Mouse (Mus musculus) right cerebral cortex, postnatal 25 days (tissue): ENCODE results near the gene Filip1l.

Experiments used
- DNase-seq: peaks from one replicate; pipeline ENCODE4 v3.0.0; 2022

The Filip1l gene

DNA sequence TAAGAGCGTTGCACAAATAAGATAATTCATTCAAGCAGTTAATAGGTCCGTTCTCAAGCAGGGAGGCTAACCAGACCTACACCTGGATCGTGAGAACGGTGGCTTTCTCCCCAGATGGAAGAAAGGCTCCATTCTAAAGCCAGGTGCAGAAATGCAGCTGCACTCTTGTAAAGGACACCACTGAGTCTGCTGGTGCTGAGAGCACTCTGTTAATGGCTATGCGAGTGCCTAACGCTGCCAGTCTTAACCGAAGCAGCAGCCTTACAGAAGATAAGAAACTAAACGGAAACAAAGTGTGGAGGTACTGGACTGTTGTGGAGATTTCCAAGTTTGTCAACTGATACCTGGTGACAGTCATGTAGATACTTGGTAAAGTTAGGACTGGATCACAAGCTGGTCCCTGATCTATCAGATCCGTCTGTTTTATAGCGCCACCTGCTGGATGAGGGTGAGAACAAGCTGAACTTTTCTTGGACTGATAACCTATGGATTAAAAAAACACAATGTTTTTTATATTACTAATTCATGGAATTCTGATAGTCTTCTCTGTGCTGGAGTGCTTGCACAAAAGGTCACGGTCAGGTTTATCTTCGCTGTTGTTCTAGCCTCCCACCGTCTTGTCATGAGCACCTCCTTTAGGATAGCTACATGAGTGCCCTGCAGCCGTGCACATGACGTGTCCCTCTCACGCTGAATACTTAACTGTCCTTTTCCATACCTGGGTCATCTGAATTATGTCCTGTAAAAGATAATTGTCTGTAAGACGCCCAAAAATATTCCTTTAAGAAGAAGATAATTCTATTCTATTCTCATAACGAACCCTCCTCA lies 45.7 kb downstream of the Filip1l start:
- peak; percentile 48 for DNase-seq

DNA sequence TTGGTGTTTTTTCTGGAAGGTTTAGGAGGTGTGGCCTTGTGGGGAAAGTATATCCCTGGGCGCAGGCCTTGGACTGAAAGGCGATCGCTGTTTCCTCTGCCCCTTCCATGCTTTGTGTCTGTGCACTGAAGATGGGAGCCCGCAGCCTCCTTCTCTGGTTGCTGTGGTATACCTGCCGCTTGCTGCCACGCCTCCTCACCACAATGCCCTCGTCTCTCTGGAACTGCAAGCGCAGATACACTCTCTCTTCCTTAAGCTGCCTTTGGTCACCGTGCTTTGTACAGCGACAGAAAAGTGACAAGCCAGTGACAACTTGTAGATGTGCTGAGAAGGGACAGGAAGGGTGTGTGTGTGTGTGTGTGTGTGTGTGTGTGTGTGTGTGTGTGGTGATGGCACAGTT lies 46.7 kb downstream of the Filip1l start:
- no peak for DNase-seq

DNA sequence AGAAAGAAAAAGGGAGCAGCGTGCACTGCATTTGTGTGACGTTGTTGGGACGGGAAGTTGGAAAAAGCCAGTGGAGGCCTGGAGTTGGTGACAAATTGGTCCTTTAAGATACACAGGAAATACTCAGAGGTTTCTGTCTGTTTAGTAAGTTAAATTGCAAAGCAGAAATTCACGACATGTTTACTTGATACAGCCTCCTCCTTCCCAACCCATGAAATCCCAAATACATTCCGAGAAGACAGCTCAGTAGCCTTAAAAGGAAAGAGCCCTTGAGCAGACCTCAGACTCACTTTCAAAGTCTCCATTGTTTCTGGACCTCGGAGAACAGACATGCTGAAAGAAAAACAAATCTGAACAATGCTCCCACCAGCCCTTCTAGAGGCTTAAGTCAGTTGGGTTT lies 48.8 kb downstream of the Filip1l start:
- DNase-seq = no peak

DNA sequence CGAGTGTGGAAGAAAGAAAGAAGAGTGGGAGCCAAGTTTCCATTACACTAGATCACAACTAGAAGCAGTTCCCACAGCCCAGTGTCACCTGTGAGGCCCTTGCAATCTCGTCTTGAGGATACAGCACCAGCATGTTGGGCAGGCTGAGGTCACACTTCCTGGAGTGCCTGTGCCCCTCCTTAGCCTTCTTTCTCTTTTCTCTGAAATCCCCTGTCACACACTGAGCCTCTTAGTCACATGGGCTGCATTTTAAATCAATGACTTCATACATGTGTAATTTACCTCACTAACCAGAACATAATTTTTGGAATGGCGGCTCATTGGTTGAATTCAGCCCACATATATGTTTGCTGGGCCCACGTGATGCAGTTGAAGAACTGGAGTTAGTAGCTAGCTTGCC lies 50.0 kb downstream of the Filip1l start:
- DNase-seq = no peak

DNA sequence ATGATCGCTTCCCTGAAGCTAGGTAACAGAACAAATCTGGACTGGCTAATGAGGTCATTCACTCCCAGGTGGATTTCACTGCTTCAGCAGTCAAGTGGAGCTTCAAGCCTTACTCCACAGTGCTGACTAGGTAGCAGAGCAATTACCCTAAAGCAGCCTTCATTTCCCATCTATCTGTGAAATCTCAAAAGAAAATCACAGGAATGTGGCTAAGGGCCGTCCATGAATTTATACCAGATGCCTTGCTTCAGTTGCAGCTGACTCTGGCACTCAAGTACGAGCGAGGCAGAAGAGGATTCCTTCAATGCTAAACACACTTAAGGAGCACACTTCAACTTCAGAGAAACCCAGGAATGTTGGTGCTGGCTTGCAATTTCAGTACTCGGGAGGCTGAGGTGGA lies 50.9 kb downstream of the Filip1l start:
- DNase-seq = no peak

DNA sequence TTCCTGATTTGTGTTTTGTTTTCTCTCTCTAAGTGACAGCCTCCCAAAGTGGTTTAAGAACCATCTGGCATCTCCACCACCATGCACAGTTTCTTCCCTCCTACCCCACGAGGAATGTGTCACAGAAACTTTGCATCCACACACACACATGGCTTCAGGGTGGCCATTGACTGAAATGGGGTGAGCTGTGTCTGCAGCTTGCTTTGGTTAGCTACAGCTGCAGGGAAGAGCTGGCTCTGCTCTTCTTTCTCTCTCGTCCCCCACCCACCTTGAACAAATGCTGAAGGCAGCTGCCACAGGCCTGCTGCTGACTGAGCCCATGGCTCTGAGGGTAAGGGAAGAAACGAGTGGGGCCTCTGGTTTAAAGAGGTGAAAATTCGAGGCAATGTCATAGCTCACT lies 59.9 kb downstream of the Filip1l start:
- DNase-seq = no peak

DNA sequence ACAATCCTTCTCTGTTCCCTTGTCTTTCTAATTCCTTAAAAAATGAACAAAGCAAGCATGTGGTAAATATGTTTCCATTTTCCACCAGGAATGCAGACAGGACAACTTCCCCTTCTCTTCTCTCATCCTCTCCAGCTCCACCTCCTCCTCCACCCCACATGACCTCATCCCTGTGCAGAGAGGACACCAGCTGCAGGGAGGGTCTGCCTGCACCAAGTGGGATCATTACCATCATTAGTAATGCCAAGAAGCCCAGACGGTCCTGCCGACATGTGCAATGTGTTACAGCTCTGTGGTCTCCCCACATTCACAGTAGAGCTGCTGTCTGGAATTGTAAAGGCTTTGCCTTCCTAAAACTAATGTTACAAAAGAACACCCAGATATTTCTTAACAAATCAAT lies 63.2 kb downstream of the Filip1l start:
- no peak for DNase-seq

DNA sequence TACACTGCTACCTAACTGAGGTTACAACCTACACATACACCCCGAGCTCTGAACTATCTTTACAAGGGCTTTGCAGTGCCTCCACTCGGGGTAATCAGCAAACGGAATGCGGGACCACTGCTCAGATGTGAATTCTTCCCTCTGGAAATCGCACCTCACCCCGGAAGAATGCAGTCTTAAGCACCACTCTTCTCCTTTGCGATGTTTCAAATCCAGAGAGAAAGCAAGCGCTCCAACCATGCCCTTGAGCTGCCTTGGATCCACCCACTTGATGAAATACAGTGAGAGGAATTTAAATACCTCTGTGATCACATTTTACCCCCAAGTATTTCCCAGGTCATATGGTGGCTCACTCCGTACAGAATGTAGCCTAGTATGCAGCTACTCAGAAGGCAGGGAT lies 64.1 kb downstream of the Filip1l start:
- no peak for DNase-seq

DNA sequence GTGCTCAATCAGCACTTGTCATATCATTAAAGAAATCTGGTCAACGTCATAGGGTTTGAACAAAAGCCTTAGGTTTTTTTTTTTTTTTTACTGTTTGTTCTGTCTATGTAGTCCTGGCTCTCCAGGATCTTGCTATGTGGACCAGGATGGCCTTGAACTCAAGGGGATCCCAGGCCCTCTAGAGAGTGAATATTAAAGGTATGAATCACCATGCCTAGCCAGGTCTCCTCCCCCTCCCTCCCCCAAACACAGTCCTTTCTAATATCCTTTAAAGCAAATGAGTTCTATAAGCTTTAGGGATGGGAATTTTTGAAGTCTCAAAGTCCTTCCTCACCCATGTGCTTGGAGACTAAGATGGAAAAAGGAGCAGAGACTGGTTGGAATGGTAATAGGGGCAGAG lies 65.1 kb downstream of the Filip1l start:
- DNase-seq = no peak

DNA sequence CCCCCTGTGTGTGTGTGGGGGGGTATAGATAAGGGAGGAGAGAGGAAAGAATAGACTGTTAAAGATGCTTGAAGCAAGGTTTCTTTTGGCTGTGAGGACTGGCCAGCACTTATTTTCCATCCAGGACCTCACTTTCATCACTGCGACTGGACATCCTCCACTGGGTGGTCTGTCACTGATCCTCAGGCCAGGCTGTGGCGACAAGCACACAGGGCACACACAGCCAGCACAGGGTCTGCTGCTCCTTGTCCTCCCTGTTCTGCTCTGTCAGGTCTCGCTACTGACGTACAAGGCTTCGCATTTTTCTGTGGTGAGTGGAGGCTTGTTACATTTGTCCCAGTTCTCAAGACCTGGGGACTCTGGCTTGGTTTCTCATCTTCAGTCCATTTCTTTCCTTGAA lies 66.4 kb downstream of the Filip1l start:
- DNase-seq = no peak

DNA sequence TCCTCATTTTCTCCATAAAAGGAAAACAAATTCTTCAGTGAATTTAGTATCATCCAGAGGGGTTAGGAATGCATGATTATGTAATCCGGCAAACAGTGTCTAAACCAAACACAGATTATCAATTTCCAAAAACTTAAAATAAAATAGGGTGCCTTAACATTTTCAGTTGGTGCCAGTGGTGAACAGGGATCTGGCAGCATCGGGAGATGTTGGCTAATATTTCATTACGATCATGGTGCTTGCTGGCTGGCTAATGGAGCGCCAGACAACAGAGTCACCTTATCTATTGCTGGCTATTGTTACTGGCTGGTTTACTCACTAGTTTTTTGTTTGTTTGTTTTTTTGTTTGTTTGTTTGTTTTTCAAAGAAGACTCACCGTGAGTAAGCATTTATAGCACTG lies 67.0 kb downstream of the Filip1l start:
- DNase-seq = no peak

DNA sequence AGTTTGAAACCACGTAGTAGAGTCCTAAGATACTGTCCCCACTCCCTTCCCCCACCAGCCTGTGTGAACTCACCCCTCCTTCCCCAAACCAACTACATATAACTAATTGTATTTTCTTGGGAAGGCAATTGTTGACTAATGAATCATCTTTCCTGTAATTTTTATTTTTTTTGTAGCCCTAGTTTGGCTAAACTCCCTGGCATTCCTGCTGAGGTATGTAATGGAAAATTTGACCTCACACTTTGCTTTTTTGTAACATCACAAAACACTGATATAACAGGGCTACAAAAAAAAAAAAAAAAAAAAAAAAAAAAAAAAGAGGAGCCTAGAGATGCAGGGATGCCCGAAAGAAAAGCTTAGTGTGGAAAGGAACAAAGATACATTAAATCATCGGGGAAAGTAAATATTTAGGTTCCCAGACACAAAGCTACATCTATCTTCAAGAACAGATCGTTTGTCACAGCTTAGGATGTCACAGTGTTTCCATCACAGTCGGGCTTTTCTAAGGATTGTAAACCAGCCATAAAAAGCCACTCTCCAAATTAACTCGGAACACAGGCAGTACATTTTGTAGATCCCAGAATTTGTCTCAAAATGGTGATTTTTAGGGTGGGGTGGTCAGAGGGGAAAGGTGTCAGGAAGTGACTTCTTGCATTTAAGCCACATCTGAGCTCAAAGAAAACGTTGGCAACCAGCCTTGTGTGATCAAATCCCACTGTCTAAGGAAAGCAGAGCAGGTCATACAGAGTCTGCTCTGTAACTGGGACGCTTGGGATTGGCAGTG lies 68.1 kb downstream of the Filip1l start:
- no peak for DNase-seq

DNA sequence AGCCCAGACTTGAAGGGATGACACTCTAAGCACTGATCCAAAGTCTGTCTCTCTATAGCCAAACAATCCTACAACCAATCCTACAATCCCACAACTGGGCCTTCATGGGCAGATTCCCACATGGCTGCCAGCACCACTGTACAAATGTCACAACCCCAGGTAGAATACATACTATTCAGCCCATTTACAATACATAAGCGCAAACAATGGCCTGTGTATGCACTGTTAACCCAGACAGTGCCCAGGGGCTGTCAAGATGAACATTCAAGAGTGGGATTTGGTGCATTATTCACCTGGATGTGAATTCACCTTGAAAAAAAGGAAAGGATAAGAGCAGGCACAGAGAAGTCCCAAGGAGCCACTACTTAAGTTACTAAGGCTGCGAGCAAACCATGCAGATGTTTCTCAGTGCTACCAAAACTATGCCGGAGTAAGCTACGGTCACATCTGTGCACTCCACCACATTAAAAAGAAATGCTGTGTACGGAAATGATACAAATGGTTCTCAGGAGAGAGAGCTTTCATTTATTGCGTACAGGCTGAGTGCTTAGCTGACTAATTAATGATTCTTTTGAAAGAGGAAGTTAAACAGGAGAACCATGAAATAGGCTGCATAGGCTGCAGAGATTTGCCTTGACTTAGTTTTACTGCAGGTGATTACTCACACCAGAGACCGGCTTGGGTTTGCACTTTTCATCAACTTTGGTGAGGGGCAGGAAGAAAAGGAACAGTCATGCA lies 69.0 kb downstream of the Filip1l start:
- DNase-seq = no peak

DNA sequence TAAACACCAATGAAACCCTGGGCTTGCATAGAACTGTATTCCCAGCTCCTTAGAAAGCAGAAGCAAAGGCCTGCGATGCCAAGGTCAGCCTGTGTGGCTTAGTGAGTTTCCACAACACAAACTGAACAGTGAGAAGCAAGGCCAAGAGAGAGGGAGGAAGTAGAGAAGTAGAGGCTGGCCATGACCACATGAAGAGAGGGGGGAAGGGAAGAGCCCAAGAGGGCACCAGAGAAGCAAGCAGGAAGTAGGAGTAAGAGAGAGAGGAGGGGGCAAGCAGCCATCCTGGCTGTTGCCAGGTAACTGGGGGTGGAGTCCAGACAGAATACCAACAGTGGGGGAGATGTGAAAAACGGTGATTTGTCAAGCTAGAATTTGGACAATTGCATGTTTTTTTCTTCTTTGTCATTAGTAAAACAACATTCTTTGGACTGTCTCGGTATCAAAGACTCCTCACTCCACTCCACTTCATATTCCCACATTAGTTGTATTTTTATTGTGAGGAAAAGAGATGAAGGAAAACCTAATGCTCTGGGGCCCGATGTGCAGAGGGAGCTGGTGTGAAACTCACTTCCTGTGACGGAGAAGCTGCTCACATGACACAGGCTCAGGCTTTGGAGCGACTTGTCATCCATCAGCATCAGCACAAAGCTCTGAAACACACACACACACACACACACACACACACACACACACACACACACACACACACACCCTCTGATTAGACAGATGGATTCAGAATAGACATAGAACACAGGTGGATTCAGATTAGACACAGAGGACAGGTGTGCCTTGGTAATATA lies 70.3 kb downstream of the Filip1l start:
- DNase-seq = no peak

DNA sequence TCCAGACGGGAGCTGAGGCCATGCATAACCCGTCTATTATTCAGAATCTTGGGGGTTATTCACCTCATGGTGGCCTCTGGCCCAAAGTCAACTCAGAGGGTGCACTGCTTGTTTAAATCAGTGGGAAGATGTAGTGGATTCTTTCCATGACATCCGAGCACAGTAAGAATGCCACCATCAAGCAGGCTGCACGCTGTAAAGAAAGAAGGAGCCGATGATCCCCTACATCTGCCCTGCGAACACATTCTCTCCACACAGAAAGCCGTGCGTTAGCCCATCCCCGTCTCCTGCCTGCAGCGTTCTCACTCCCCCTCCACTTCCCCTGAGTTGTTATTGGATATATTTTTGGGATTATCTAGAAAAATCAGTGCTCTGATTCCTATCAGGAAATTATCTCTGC lies 73.8 kb downstream of the Filip1l start:
- DNase-seq = no peak

DNA sequence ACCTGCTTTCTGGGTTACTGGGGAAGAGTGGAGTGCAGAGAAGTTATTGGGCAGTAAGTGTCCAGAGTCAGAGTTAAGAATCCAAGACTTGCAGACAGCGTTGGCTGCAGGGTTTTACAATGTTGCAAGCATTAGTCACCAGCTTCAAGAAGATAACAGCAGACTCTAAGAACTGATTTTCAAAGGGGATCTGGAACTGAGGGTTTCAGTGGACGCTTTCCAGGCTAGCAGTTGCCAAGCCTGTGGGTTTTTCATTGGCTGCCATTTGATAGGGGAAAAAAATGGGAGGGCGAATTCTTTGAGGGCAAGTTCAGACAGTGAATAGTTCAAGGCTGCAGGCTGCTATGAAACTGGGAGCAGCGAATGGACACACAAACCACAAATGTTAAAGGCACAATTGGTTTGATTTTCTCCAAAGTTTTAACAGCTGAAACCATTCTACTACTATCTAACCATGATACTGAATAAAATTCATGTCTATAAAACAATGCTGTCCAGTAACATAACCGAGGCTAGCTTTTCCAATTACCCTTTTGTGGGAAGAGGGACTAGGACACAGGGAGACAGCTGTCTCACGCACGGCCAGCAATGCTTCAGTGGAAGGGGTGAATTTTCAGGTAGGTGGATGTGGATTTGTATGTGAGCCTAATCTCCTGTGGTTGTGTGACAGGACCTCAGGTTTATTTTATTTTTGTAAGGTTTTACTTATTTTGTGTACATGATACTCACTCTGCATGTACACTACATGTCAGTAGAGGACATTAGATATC lies 74.8 kb downstream of the Filip1l start:
- DNase-seq = no peak

DNA sequence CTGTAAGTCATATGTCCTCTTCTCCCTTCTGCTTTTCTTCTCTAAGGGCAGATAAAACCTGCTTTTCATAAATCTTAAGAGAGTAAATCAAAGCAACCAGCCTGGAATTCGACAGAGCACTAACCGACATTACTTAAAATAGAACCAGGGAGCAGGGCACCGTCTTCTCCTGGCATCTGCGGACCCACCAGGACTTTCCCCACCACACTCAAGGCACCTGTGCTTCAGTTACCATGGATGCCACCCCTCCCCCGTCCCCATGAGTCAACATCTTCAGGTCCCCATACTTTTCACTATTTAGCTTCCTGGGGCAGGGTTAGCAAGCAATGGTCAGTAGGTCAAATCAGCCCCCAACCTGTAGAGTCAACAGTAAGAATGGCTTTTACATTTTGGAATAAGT lies 76.1 kb downstream of the Filip1l start:
- DNase-seq = no peak

DNA sequence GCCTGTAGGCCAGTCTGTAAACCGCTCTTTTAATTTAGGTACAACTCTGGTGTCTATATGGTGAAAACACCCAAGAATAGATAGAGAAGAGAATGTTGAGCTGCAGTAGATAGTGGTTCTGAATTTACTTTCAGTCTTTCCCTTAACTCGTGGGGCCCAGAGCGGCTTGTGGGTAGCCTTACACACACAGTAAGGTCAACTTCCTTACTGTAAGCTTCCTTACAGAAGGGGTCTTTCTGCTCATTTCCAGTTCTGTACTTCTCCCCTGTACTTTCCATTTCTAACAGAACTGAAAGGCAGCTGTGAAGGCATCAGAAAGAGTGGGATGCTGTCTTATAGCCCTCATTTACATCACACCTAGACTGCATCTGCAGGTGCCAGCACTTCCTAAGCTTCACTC lies 78.4 kb downstream of the Filip1l start:
- no peak for DNase-seq

DNA sequence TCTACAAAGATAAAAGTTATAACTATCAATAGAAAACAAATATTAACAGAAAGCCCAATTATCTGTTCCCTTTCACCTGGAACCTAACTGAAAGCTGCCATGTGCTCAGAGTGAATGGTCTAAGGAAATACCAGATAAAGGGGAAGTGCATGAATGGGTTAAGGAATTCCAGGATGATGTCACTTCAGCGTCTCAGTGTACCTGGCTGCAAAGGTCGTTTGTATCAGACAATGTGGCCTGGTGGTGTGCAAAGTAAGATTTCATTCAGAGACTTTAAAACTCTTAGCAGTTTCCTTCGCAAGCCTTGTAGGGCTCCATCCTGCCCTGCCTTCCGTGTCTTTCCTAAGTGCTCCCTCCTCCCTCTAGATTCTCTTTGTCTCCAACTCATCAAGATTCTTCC lies 80.3 kb downstream of the Filip1l start:
- no peak for DNase-seq

DNA sequence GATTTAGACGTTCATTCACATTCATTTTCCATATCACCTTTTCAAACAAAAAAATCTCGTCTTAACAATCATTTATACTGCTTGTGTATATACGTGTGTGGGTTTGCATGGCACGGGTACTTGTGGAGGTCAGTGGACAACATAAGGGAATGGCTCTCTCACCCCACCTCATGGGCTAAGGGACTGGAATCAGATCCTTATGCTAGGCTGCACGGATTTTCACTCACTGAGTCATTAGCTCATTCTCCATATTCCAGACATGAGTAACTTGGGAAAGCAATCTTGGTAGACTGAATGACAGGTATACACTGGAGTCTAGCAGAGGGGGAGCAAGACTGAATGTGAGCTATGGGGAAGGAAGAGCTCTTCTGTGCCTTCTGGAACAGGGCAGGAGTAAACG lies 80.8 kb downstream of the Filip1l start:
- no peak for DNase-seq

DNA sequence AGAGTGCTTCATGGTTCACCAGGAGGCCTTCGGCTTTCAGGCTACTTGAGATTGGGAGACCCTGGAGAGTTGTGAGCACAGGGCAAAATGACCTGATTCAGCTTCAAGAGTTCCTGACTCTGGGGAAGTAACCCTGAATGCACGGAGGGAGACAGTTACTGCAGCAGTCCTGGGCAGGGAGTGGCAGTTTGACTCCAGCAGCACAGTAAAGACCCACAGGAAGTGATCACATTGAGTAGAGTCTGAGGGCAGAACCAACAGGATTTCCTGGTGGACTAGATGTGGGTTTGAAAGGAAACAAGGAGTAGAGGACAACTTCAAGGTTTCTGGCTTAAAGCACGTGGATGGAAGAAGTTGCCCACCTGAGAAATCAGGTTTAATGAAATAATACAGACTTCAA lies 81.7 kb downstream of the Filip1l start:
- no peak for DNase-seq
